Comparison of ENCODE assay signal across 19 mouse cellular contexts in the genomic region with DNA sequence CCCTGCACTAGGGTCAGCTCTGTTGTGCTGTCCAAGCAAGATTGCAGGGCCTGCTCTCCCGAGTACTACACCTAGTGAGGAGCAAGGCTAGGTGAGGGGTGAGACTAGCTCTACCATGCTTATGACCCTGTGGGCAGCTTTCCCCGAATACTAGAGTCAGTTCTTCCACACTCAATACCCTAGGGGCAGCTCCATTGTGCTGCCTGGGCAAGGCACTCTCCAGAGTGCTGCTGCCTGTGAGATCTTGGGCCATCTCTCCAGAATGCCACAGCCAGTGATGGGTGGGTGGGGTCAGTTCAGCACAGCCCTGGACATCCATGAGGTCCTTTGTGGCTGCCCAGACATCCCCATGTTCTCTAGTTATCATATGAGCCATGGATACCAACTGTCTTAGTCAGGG.
"Had no signal": no experiment of that assay in that cellular context is flagged by ENCODE, and none has a peak within 500 bp of the region (broad histone marks: within the 10 kb centered on the region; RNA-seq: fewer than 3 reads in every experiment).

No protein-coding gene starts in this region.

- H3K4me1 ChIP-seq: midbrain, embryonic 10.5 days; midbrain, embryonic 12.5 days; neural tube, embryonic 13.5 days; neural tube, embryonic 15.5 days had no signal

- H3K27ac ChIP-seq: liver, embryonic 14.5 days; midbrain, embryonic 10.5 days; midbrain, embryonic 12.5 days; neural tube, embryonic 13.5 days; neural tube, embryonic 15.5 days had no signal

- H3K36me3 ChIP-seq: midbrain, embryonic 10.5 days; midbrain, embryonic 12.5 days; neural tube, embryonic 13.5 days; neural tube, embryonic 15.5 days had no signal

- H3K4me3 ChIP-seq: midbrain, embryonic 10.5 days; midbrain, embryonic 12.5 days; neural tube, embryonic 13.5 days; neural tube, embryonic 15.5 days had no signal

- H3K27me3 ChIP-seq: midbrain, embryonic 12.5 days; neural tube, embryonic 13.5 days; neural tube, embryonic 15.5 days had no signal

- H3K9me3 ChIP-seq: midbrain, embryonic 10.5 days; midbrain, embryonic 12.5 days; neural tube, embryonic 13.5 days; neural tube, embryonic 15.5 days had no signal

- ATAC-seq: midbrain, embryonic 16.5 days had no signal

- DNase-seq: lung, adult 18-20 months; lung, embryonic 14.5 days; lung, postnatal 10 days; lung, postnatal 4 days; midbrain, embryonic 14.5 days; retina, postnatal 1 day; right cerebral cortex, adult 18-20 months; right cerebral cortex, postnatal 25 days; right cerebral cortex, postnatal 4 days; spleen, adult 18-20 months; thymus, adult 18-20 months; thymus, postnatal 14 days; thymus, postnatal 36 days had no signal

- H3K4me2 ChIP-seq: lung, embryonic 14.5 days; midbrain, embryonic 12.5 days; neural tube, embryonic 13.5 days; neural tube, embryonic 15.5 days had no signal

- H3K9ac ChIP-seq: liver, embryonic 14.5 days; lung, embryonic 14.5 days; midbrain, embryonic 12.5 days; neural tube, embryonic 13.5 days; neural tube, embryonic 15.5 days had no signal
